Mouse (Mus musculus) limb, embryonic 11.5 days (tissue): ENCODE data around the gene Gpx3. TPM values are rescaled to one million over a fixed set of nuclear protein-coding genes. Genes with fewer than 3 reads are reported as not detected.

Source experiments
- ATAC-seq: fragments of 200-750 bp; cut with Nextera tagmentation; 2 replicates; pipeline ENCODE4 v1.8.0; 2017; ENCODE audit warnings: low read depth; ENCODE audit not compliant: insufficient number of reproducible peaks, low FRiP score, low TSS enrichment
- DNase-seq: peaks from one replicate; pipeline ENCODE4 v3.0.0-alpha.2; 2015; ENCODE audit warnings: low spot score
- H3K27ac ChIP-seq: fragments of 300-500 bp; sonication (generic); replicated peaks from 2 replicates; pipeline ENCODE4 v1.5.1; 2014; ENCODE audit warnings: low read depth, mild to moderate bottlenecking, low read length
- H3K27me3 ChIP-seq: fragments of 300-500 bp; sonication (generic); 2 replicates; pipeline ENCODE4 v1.6.1; 2014; ENCODE audit warnings: mild to moderate bottlenecking, low read length, mixed read lengths; ENCODE audit not compliant: control insufficient read depth, insufficient read depth
- H3K36me3 ChIP-seq: fragments of 300-500 bp; sonication (generic); 2 replicates; pipeline ENCODE4 v1.6.1; 2014; ENCODE audit warnings: mild to moderate bottlenecking, low read length, moderate library complexity, mixed read lengths; ENCODE audit not compliant: control insufficient read depth, insufficient read depth
- H3K4me1 ChIP-seq: fragments of 300-500 bp; sonication (generic); 2 replicates; pipeline ENCODE4 v1.6.1; 2014; ENCODE audit warnings: low read length, mixed read lengths; ENCODE audit not compliant: control insufficient read depth, insufficient read depth
- H3K4me2 ChIP-seq: fragments of 300-500 bp; sonication (generic); 2 replicates; pipeline ENCODE4 v1.6.1; 2014; ENCODE audit warnings: low read depth, mild to moderate bottlenecking, moderate library complexity; ENCODE audit not compliant: severe bottlenecking
- H3K4me3 ChIP-seq: fragments of 300-500 bp; sonication (generic); 2 replicates; pipeline ENCODE4 v1.5.1; 2014; ENCODE audit warnings: low read depth, low read length
- H3K9ac ChIP-seq: fragments of 300-500 bp; sonication (generic); 2 replicates; pipeline ENCODE4 v1.6.1; 2014; ENCODE audit warnings: mild to moderate bottlenecking, low read length
- H3K9me3 ChIP-seq: fragments of 300-500 bp; sonication (generic); 2 replicates; pipeline ENCODE4 v1.6.1; 2016; ENCODE audit warnings: low read length; ENCODE audit not compliant: control insufficient read depth
- WGBS: fragments of 180-500 bp; shearing (Covaris S2); extraction: QIAGEN DNeasy Blood & Tissue Kit; methylation state at CpG from one replicate; pipeline ENCODE4 v1.1.7; 2014; 5-methylcytosine and 5-hydroxymethylcytosine counted together
- polyA plus RNA-seq: library from polyadenylated mRNA; unstranded; fragments of >200 nt; fragmentation: Nextera tagmentation; extraction: Ambion mirVana; gene quantifications from 2 replicates; pipeline ENCODE4 v1.2.1, GENCODE M21; 2014

Gene Gpx3
- polyA plus RNA-seq, 1 experiment from 2014 or later, result 49.9 TPM

GRCm38 (mm10) chr11:54865330-54866085 lies 36.7 kb upstream of the Gpx3 start:
- ATAC-seq, result no peak
- no peaks in the 10 kb centered on the region for H3K9me3 ChIP-seq

GRCm38 (mm10) chr11:54866119-54867048 lies 35.9 kb upstream of the Gpx3 start, which contains the start of gene Hint1:
Gene Hint1 (plus strand): TSS chr11:54866383.
- WGBS, result under 1% methylated on average over 102 of the region's 107 CpGs
- ATAC-seq, result peak; percentile 69
- peak; percentile 93 for DNase-seq
- Histone ChIP-seq H3K27me3 (no peaks in the 10 kb centered on the region), H3K4me3 (peak within 1 kb of the TSS; percentile 91), H3K4me1 (no peaks in the 10 kb centered on the region), H3K36me3 (peaks cover 2% of the 10 kb centered on the region; the same call in 1 of the 2 replicates), H3K9me3 (no peaks in the 10 kb centered on the region), H3K27ac (peak within 1 kb of the TSS; percentile 70), H3K9ac (peak within 1 kb of the TSS; percentile 97), H3K4me2 (peak within 1 kb of the TSS; percentile 60)

More at GRCm38 (mm10) chr11:54865330-54866085, 36.7 kb upstream of the Gpx3 start:
- peak overlapping the region; percentile 97 for H3K9ac ChIP-seq
- WGBS, result 75% methylated on average over 6 of the region's 6 CpGs
- no peaks in the 10 kb centered on the region for H3K27me3 ChIP-seq
- peak overlapping the region; percentile 60 for H3K4me2 ChIP-seq
- peak overlapping the region; percentile 70; the same call in 1 of the 2 replicates for H3K27ac ChIP-seq
- H3K4me3 ChIP-seq, result peak overlapping the region; percentile 91
- no peak for DNase-seq
- H3K36me3 ChIP-seq, result no peaks in the 10 kb centered on the region
- H3K4me1 ChIP-seq, result no peaks in the 10 kb centered on the region

- Histone ChIP-seq H3K4me3 (peak overlapping the region; percentile 91), H3K36me3 (peaks cover 2% of the 10 kb centered on the region; the same call in 1 of the 2 replicates), H3K27me3 (no peaks in the 10 kb centered on the region), H3K9me3 (no peaks in the 10 kb centered on the region), H3K4me2 (peak overlapping the region; percentile 60), H3K4me1 (no peaks in the 10 kb centered on the region), H3K9ac (peak overlapping the region; percentile 97), H3K27ac (peak overlapping the region; percentile 70)
- ATAC-seq (0 out of 2 replicates have a peak, but pooled peaks have one; percentile 44), DNase-seq (no peak)
- WGBS, result 2% methylated on average over 5 of the region's 5 CpGs
Measured at GRCm38 (mm10) chr11:54867049-54867385, 35.2 kb upstream of the Gpx3 start.

- H3K4me3 ChIP-seq, result no peak overlapping the region
- 86% methylated on average over 3 of the region's 3 CpGs for WGBS
- no peaks in the 10 kb centered on the region for H3K9me3 ChIP-seq
- H3K4me1 ChIP-seq, result no peaks in the 10 kb centered on the region
- no peaks in the 10 kb centered on the region for H3K27me3 ChIP-seq
- peak overlapping the region; percentile 60; the same call in 1 of the 2 replicates for H3K4me2 ChIP-seq
- ATAC-seq, result no peak
- no peak overlapping the region for H3K9ac ChIP-seq
- peaks cover 2% of the 10 kb centered on the region; the same call in 1 of the 2 replicates for H3K36me3 ChIP-seq
- no peak for DNase-seq
- no peak overlapping the region for H3K27ac ChIP-seq
Measured at GRCm38 (mm10) chr11:54867903-54868434, 34.3 kb upstream of the Gpx3 start.

GRCm38 (mm10) chr11:54868445-54868844 lies 33.8 kb upstream of the Gpx3 start:
- DNase-seq (no peak), ATAC-seq (no peak)
- H3K27ac ChIP-seq, result no peak overlapping the region
- no peaks in the 10 kb centered on the region for H3K27me3 ChIP-seq
- H3K9ac ChIP-seq, result no peak overlapping the region
- H3K4me2 ChIP-seq, result no peak overlapping the region
- 76% methylated on average over 2 of the region's 2 CpGs for WGBS
- no peak overlapping the region for H3K4me3 ChIP-seq
- no peaks in the 10 kb centered on the region for H3K9me3 ChIP-seq
- H3K36me3 ChIP-seq, result peaks cover 2% of the 10 kb centered on the region; the same call in 1 of the 2 replicates
- no peaks in the 10 kb centered on the region for H3K4me1 ChIP-seq

- no peak overlapping the region for H3K27ac ChIP-seq
- WGBS, result 90% methylated on average over 3 of the region's 3 CpGs
Measured at GRCm38 (mm10) chr11:54869318-54869717, 32.9 kb upstream of the Gpx3 start.

GRCm38 (mm10) chr11:54871831-54872537 lies 30.3 kb upstream of the Gpx3 start:
- WGBS, result 89% methylated on average over 7 of the region's 7 CpGs
- DNase-seq (no peak), ATAC-seq (no peak)
- H3K27ac ChIP-seq, result no peak overlapping the region
- H3K9ac ChIP-seq, result no peak overlapping the region
- H3K4me1 ChIP-seq, result no peaks in the 10 kb centered on the region
- H3K36me3 ChIP-seq, result peaks cover 2% of the 10 kb centered on the region
- no peak overlapping the region for H3K4me2 ChIP-seq
- H3K27me3 ChIP-seq, result no peaks in the 10 kb centered on the region
- H3K4me3 ChIP-seq, result no peak overlapping the region
- H3K9me3 ChIP-seq, result no peaks in the 10 kb centered on the region

More at GRCm38 (mm10) chr11:54869318-54869717, 32.9 kb upstream of the Gpx3 start:
- Histone ChIP-seq H3K36me3 (peaks cover 2% of the 10 kb centered on the region), H3K4me2 (no peak overlapping the region), H3K4me1 (no peaks in the 10 kb centered on the region), H3K9me3 (no peaks in the 10 kb centered on the region), H3K9ac (no peak overlapping the region), H3K4me3 (no peak overlapping the region), H3K27me3 (no peaks in the 10 kb centered on the region)
- DNase-seq (no peak), ATAC-seq (no peak)
